Mouse (Mus musculus) G1E (cell line): ENCODE results near the gene Heatr4.

Experiments
- CTCF ChIP-seq: IDR thresholded peaks from 2 replicates; pipeline ENCODE4 v1.5.1; 2012; ENCODE audit warnings: low read depth, low read length, inconsistent platforms, mixed read lengths
- GATA1 ChIP-seq: IDR thresholded peaks from 2 replicates; pipeline ENCODE4 v1.6.1; 2012; ENCODE audit warnings: borderline replicate concordance, low read length, inconsistent platforms, mixed read lengths

DNA sequence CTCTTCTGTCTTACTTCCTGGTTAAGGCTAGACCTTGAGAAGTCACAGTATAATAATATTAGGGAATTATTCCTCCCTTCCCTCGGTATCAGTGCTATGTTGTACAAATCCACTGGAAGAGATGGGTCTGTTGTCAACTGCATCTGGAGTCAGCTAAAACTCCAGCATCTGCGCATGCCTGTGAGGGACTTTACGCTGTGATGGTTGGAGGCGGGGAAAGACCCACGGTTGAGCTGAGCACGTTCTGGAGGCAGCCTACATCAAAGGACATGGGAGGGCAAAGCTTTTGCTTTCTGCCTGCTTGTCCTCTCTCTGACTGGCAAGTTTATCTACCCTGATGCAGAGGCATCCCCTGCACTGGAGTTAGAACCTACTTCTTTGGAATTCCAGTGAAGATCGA is 41.2 kb upstream of the Heatr4 start:
- TF ChIP-seq CTCF, result no peak
- no peak for TF ChIP-seq GATA1
